Mouse (Mus musculus) natural killer cell, adult 2 months (primary cell): ENCODE measurements around the gene Srbd1.

Experiments
- DNase-seq, 2 experiments: peaks; one replicate each; pipeline ENCODE4 v3.0.0; 2022; ENCODE audit warnings: low spot score in 2 of 2

Gene Srbd1

DNA sequence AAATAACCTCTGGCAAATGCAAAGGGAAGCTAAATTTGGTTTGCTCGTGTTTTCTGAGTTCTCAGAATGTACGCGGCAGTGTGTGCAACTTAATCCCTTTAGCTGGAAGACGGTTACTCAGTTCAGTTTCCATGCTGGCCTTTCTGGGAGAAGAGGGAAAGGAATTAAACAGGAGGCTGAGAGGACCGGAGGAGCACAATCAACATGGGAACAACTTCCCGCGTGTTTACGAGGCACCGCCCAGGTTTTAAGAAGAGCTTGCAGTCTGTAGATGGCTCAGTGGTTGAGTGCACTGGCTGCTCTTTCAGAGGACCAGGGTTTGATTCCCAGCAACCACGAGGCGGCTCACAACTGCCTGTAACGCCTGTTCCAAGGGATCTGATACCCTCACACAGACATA is 109.8 kb downstream of the Srbd1 start:
- DNase-seq: no peak

DNA sequence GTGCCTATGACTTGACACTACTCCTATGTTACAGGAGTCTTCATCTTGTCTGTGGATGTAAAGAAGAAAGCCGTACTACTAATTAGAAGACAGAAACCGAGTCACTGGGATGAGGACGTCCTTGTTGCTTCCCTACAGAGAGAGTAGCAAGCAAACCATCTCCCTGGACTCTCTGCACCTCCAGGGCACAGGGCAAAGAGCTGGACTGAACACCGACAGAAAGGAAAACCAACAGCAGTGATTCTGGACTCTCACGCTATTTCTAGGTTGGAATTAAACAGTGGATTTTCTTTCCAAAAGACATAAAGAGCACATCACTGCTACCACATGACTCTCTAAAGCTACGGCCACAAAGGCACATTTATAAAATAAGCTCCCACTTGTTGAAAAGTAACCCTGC is 110.3 kb downstream of the Srbd1 start:
- no peak for DNase-seq

DNA sequence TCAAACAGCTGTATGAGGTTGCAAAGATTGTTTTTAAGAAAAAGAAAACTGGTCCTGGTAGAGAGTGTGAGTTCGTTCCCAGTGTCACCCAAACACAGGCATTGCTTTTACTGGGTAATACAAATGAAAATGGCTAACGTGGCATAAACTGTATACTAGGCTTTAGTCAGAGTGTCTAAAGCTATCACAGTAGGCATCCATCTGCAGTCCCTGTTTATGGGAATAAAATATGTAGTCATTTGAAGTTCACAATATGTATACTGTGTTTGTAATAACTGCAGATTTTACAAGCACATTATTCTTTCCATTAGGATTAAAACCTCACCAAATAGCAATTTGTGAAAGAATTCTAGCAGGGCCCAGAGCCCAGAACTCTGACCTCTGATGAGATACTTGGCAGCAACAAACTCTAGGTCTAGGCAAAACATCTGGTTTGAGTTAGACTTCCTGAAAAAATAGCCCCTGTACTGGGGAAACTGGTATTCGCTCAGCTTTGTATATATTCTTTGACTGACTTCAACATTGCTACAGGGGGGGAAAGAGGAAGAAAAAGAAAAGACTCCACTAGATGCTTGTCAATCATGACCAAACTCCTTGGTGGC is 112.8 kb downstream of the Srbd1 start:
- no peak for DNase-seq

GRCm38 (mm10) chr17:86030016-86030415 is 115.0 kb downstream of the Srbd1 start:
- DNase-seq: no peak

- DNase-seq: no peak
Observed at GRCm38 (mm10) chr17:86029175-86029574, 115.8 kb downstream of the Srbd1 start.

DNA sequence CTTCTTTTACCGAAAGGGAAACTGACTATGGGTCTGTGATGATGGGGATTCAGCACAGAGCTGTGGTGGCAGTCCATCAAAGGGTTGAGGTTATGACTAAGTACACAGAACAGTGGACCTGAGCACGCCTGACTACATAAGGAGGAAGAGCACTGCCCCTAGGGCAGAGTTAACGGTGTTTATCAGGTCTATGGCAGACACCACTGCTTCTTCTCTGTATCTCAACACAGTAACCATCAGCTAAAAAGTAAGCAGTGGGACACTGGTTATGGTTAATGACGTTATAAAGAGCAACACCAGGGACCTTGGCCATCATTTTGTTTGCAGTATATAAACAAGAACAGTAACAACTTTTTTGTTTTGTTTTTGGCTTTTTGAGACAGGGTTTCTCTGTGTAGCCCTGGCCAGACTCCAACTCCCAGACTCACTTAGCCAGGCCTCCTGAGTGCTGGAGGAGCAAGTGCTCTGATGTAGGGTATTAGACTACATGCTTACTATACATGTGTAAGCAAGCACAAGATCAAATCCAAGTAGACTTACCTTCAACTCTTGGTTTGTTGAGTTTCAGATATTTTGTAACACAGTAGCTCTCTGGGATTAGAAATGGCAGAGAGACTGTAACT is 117.3 kb downstream of the Srbd1 start:
- no peak for DNase-seq

DNA sequence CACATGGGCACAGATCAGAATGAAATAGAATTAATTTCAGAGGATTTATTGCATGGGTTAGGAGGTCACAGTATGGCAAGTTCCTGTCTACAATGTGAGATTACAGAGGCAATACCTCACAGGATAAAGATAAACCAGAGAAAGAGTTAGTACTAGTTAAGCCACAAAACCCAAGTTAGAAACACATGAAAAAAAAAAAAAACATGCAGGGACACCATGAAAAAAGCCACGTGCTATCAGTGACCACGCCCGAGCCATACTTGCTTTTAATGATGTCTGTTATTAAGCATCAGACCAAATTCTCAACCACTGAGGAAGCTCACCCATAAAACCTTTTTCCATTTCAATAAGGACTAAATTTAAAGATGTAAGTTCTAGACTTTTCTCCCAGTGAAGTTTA is 120.4 kb downstream of the Srbd1 start:
- no peak for DNase-seq

GRCm38 (mm10) chr17:86022366-86022765 is 122.6 kb downstream of the Srbd1 start:
- no peak for DNase-seq

DNA sequence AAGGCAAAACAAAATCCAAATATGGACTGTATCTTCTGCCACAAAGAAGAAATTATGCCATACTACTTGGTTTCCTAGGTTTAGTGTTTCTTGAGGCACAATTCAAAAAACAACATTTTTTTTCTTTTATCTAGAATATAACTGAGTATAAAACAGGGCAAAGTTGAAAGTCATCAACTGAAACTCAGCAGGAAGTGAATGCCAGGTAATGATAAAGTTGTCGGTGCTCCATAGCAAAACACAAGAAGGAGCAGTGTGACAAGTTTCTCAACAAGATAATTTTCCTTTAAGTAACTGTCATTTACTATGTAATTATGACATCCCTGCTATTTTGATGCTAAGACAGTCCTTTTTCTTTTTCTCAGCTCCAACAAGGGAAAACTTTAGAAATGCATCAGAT is 123.2 kb downstream of the Srbd1 start:
- no peak for DNase-seq

DNA sequence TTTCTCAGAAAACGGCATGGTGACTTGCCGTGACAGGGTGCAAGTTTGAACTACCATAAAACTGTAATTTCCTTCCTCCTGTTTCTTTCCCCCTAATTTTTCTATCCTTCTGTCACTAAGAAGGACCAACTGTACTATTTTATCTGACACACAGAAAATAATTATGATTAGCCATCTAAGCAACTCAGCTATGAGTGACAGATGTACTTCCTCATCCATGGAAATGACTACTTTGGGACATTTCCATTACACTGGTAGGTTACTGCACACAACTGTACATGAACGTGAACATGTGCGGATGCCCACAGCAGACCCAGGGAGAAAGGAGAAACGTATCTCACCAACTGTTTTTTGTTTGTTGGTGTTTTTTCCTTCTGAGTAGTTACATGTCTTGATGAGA is 123.7 kb downstream of the Srbd1 start:
- no peak for DNase-seq

- no peak for DNase-seq
Observed at GRCm38 (mm10) chr17:86019793-86020192, 125.2 kb downstream of the Srbd1 start.

DNA sequence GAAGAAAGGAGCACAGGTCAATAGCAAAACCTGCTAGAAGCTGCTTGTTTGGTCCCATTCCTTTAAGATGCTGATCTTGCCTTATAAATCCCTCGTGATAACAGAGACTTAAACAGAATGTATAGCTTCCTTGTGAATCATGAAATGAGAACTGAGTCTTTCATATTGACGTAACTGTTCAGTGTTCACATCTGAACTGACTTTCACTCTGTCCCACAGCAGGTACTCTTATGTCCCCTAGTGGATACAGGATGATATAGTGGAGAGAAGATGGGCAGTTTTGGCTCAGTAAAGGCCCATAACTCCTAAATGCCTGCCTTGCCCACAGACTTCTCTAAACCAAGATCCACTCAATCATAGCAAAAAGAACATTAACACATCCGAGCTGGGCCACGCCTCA is 130.7 kb downstream of the Srbd1 start:
- no peak for DNase-seq

DNA sequence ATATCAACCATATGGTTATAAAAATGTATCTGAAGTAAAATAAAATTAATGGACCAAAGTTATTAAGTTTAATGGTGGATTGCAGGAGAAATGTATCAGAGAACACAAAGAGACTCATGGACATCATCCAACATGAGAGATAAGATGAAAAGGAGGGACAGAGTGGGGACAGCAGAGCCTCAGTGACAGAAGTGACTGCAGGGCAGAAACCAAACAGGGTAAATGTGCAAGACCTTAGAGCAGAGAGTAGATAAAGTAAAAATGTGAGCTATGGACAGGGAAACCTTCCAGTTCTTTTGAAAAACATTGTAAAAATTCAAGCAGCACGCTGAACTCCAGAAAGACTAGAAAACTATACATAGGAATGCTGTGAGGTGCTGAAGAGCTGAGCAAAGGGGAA is 132.4 kb downstream of the Srbd1 start:
- DNase-seq: no peak

- no peak for DNase-seq
Observed at GRCm38 (mm10) chr17:86011849-86012248, 133.1 kb downstream of the Srbd1 start.

GRCm38 (mm10) chr17:86008401-86008800 is 136.6 kb downstream of the Srbd1 start:
- no peak for DNase-seq

DNA sequence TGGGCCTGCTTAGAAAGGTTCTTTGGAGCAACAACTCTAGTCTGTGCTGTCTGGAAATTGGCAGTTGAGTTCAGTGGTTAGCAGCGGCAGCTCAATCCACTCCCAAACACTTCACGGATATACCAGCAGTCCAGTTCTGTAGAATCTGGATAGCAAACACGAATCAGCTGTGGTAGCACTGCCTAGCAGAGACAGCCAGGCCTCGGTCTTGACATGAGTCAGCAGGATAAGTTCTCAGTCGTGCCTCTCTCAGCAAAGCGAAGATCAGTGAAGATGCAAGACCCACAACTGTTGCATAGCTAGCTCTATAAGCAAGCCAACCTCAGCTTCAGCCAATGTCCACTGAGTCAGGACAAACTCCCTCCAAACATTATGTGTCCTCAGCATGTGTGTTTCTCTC is 142.9 kb downstream of the Srbd1 start:
- no peak for DNase-seq

- no peak for DNase-seq
Observed at GRCm38 (mm10) chr17:86001667-86002066, 143.3 kb downstream of the Srbd1 start.

DNA sequence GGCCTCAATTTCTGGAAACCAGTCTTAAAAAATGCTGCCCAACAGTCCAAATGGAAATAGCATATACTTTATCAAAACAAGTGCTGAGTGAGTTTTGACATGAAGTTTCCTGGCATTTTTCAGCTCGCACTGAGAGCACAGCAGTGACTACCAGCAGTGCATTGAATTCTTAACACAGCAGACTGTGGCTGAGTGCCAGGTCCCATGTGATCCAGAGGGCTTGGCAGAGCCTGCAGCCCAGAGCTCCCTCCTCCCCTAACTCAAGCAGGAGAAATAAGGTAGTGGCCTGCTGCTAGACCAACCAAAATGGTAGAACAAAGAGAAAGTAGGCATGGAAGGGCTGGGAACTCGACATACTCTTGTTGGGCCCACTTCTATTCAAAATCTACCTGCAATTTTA is 149.2 kb downstream of the Srbd1 start:
- no peak for DNase-seq

GRCm38 (mm10) chr17:85995086-85995485 is 149.9 kb downstream of the Srbd1 start:
- DNase-seq: no peak

GRCm38 (mm10) chr17:85989058-85989769 is 155.8 kb downstream of the Srbd1 start:
- no peak for DNase-seq

- no peak for DNase-seq
Observed at GRCm38 (mm10) chr17:85987531-85987930, 157.4 kb downstream of the Srbd1 start.

DNA sequence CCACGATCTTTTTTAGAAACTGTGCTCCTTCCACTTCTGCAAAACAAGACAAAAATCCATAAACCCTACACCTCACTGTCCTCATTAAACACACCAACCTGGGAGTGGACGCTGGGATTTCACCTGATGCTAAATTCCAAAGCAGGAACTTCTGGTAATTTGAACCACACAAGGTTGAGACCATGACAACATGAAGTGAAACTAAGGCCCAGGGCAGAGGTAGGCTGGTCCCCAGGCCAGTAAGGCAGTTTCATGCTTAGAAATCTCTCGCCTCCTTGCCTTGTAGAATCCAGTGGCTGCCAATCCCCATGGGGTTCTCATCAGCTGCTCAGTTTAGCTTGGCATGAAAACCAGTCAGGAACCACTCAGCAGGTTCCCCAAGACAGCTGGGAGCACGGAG is 158.4 kb downstream of the Srbd1 start:
- no peak for DNase-seq

DNA sequence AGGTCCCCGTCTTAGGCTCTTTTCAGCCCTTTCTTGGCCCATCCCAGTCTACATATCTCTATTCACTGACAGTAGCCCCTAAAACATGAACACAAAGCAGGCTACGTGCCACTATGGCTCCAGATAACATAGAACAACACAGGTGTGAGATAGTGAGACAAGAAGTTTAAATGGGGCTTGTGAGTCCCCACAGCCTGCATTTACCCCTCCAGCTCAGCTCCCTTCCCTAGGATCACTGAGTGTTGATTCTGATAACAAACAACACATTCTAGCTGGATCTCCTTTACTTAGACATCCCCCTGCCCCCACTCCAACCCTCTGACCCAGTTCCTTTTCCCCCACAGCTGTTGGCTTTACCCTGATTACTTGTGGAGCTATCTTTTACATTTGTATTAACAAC is 158.8 kb downstream of the Srbd1 start:
- no peak for DNase-seq
